Mouse (Mus musculus) frontal cortex, postnatal 36 days (tissue): ENCODE measurements around the gene Kank2.

Experiments
- DNase-seq, 2 experiments: peaks; one replicate each; pipeline ENCODE4 v3.0.0; 2022; ENCODE audit warnings: low spot score in 2 of 2

The Kank2 gene

GRCm38 (mm10) chr9:21798345-21799009 is at the start of gene Kank2:
Kank2 (minus strand) TSS chr9:21798744.
- peak; percentile 60 to 73 for DNase-seq

- DNase-seq, result no peak
Measured at GRCm38 (mm10) chr9:21847926-21848325, 49.4 kb upstream of the Kank2 start.

GRCm38 (mm10) chr9:21847425-21847824 is 48.9 kb upstream of the Kank2 start:
- no peak for DNase-seq

DNA sequence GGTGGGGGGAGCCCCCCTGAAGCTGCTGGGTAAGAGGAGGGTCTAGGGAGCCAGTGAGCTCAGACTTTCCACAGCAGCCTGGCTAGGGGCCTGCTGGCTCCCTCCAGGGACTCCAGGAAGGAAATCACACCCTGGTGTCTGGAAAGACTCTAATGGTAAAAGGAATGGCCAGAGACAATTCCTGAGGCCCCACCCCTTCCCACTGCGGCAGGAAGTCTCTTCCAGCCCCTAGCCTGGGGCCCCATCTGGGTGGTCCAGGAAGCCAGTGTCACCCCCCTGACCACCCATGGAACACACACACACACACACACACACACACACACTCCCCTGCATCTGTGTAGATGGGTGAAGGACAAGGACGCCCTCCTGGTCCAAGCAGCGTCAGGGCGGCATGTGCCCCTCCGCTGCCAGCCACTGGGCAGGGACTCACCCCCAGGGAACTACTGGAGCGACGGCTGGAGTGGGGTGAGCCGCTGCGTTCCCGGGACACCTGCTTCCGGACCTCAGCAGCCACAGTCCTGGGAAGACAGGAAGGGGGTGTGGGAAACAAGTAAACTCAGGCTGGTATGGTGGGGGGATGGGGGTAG is 48.3 kb upstream of the Kank2 start:
- no peak for DNase-seq

DNA sequence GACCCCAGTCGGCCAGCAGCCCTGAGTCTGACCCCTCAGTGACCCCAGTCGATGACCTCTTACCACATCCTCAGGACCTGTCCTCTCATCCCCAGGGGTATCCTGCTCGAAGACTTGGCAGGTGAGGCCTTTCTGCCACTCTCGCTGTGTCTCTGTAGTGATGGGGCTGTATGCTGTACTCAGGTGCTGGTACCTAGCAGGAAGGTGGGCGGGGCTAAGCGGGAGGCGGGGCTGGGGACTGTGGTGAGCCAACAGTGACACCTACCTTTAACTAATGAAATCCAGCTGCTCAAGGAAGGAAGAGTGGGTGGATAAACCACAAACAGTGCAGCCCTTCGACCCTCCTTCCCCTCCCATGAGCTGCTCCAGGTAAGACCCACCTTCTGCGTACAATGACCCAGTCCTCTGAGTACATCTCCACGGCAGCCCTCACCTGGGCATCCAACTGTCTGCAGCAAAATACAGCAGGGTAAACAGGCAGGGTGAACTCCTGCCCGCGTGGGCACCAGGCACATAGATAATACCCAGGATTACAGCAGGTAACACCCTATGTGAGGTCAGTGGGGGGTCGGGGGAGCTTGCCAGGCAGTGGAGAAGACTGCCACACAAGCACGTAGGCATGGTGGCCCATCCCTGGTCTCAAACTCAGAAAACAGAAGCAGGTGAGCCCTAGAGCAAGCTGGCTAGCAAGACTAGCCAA is 47.0 kb upstream of the Kank2 start:
- no peak for DNase-seq

GRCm38 (mm10) chr9:21843086-21843485 is 44.5 kb upstream of the Kank2 start:
- peak; percentile 31 to 34 for DNase-seq

DNA sequence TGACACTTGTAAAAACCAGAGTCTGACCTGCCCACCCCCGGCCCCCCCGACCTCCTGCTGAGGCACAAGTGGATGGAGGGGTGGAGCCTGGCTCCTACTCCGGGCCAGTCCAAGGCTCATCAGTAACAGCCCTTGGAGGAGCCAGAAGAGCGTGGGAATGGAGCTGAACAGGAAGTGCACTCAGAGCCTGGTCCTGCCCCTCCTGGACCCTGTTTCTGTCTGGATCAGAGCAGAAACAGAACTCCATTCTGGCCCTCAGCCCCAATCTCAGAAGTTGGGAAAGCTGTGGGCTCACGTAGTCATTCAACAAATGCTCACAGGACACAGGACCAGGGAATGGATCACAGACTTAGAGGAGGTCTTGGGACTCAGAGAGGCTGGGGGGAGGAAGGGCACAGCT is 43.8 kb upstream of the Kank2 start:
- DNase-seq, result no peak

GRCm38 (mm10) chr9:21841340-21841739 is 42.8 kb upstream of the Kank2 start:
- DNase-seq, result no peak

GRCm38 (mm10) chr9:21840115-21840787 is 41.7 kb upstream of the Kank2 start:
- peak in 1 of 2 experiments; percentile 36 for DNase-seq

GRCm38 (mm10) chr9:21837690-21838089 is 39.1 kb upstream of the Kank2 start:
- DNase-seq, result no peak

GRCm38 (mm10) chr9:21835258-21835912 is 36.8 kb upstream of the Kank2 start, which contains the start of gene Angptl8:
Angptl8 (plus strand) TSS chr9:21835510.
- no peak for DNase-seq

DNA sequence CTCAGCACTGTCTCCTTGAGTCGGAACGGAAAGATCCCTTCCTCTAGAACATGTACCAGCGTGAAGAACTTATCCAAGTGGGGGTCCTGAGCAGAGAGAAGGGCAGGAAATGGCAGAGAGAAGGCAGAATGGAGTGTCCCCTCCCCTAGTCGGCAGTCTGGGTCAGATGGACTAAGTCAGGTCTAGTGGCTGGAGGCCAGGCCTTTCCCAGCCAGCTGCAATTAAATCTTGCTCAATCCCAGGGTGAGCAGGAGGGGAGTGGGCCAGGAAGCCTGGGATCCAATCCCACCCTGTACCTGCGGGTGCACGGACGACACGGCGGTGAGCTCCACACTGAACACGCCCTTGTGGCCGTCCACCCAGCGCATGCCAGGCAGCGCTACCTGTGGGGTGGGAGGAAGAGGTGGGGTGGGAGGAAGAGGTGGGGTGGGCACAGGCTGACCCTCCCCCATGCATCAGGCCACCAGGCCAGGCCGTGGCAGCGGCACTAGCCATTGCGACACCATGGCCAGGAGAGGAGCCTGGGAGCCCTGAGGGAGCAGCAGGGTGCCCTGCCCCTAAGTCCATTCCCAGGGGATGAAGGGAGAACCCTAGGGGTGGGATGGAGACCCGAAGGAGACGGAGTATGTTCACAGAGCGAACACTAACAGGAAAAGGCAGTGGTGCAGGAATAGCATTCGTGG is 33.2 kb upstream of the Kank2 start:
- no peak for DNase-seq

DNA sequence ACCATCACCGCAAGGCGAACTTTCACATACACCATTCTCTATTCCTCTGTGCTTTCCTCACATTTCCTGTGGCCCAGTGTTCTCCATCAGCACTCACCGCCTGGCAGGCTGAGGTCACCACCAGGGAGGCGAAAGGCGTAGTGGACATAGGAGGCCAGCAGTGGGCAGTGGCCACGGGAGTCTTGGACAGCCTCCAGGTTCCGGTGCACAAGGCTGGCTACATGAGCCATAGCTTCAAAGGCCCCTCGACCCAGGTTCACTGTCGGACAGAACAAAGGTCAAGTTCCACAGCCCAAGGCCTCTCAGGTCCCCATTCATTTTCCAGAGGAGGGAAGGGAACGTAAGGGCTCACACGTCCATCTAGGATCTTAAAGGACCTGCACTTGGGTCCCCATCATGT is 32.4 kb upstream of the Kank2 start:
- no peak for DNase-seq

- no peak for DNase-seq
Measured at GRCm38 (mm10) chr9:21830461-21830850, 31.9 kb upstream of the Kank2 start.

- DNase-seq, result no peak
Measured at GRCm38 (mm10) chr9:21829834-21830460, 31.4 kb upstream of the Kank2 start.

DNA sequence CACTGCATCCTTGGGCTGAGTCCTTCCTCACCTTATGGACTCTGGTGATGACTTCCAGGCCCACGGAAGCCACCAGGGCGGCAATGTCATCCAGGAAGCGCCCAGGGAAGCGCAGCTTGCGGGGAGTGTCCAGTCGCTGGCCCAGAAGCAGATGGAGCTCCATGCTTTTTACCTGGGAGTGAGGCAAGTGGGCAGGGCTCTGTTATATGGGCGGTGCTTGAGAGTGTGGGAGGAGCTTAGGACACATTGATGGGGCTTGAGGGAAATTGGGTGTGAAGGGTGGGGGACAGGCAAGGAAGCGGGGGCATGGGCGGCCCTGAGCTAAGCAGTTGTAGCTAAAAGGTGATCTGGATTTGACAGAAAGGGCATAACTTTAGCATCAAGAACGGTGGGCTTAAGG is 25.8 kb upstream of the Kank2 start:
- DNase-seq, result no peak

GRCm38 (mm10) chr9:21823957-21824356 is 25.4 kb upstream of the Kank2 start:
- DNase-seq, result no peak

DNA sequence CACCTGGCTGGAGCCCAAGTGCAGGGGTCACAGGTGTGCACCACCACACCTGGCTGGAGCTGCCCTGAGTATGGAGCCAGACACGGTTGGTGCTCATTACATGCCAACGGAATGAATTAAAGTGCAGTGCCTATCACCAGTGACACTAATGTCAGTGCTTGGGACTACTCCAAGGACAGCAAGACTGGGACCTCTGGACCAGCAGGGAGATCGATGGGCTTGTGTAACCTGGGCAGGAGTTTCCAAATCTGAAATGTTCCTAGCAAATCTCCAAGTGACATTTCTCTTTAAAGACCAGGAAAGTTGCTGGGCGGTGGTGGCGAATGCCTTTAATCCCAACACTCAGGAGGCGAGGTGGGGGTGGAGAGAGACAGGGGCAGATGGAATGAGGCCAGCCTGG is 24.1 kb upstream of the Kank2 start:
- DNase-seq, result no peak

- DNase-seq, result no peak
Measured at GRCm38 (mm10) chr9:21820183-21820582, 21.6 kb upstream of the Kank2 start.

DNA sequence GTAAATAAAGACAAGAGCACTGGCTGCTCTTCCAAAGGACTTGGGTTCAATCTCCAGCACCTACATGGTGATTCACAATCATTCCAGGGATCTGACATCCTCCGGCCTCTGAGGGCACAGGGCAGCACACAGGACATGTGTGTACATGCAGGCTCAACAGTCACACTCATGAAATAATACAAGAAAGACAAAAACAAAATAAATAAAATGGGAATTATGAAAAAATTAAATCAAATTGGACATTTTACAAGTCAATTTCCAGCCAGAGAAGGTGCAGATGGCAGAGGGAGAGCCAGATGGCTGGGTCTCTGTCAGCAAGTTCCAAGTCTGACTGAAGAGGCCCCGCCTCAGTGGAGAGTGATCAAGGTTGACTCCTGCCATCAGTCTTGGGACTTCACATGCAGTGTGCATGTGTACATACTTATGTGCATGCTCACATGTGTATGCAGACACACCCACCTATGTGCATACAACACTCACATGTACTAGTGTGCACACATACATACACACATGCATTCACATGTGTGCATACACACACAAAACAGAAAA is 20.7 kb upstream of the Kank2 start:
- no peak for DNase-seq

- no peak for DNase-seq
Measured at GRCm38 (mm10) chr9:21818561-21818960, 20.0 kb upstream of the Kank2 start.
